Mouse (Mus musculus) cerebellum, postnatal 36 days (tissue): ENCODE results near the gene Sept1.
A peak's percentile ranks its signal among the peaks of the same experiment; 100 is the strongest.
"Not testable (repeated sequence)": the region's sequence is repeated elsewhere in the genome, so short reads cannot be mapped to it uniquely, and the experiment has no call there.

Experiments
- DNase-seq, 2 experiments: peaks; one replicate each; pipeline ENCODE4 v3.0.0; 2021 to 2022; ENCODE audit warnings: mixed read lengths in 2 of 2

The Sept1 gene

DNA sequence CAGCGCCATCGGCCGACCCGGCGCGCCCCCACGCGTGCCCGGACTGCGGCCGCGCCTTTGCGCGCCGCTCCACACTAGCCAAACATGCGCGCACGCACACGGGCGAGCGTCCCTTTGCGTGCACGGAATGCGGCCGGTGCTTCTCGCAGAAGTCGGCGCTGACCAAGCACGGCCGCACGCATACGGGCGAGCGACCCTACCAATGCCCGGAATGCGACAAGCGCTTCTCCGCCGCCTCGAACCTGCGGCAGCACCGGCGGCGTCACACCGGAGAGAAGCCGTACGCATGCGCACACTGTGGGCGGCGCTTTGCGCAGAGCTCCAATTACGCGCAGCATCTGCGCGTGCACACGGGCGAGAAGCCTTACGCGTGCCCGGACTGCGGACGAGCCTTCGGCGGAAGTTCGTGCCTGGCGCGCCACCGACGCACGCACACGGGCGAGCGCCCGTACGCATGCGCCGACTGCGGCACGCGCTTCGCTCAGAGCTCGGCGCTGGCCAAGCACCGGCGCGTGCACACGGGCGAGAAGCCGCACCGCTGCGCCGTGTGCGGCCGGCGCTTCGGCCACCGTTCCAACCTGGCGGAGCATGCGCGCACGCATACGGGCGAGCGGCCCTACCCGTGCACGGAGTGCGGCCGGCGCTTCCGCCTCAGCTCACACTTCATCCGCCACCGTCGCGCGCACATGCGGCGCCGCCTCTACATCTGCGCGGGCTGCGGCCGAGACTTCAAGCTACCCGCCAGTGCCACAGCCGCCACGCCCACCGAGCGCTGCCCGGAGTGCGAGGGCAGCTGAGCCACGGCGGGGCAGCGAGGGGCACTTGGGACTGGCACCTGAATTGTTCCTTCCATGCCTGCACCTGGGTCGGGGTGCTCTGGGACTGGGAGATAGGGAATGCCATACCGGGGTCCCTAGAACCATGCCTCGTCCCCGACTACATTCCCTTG, 21.2 kb upstream of the Sept1 start:
- peak; percentile 95 to 96 for DNase-seq

DNA sequence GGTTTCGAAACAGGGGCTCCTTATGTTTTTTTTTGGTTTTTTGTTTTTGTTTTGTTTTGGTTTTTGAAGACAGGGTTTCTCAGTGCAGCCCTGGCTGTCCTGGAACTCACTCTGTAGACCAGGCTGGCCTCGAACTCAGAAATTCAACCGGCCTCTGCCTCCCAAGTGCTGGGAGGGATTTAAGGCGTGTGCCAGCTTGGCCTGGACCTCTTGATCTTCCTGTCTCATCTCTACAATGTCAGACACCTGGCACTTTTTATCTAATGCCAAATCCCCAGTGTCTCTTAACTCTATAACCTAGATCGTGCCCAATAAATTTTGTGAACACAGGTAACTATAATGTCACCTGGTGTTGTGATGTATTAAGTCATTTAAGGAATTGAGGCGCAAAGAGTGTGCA, 20.4 kb upstream of the Sept1 start:
- DNase-seq, result peak in 1 of 2 experiments; percentile 29

DNA sequence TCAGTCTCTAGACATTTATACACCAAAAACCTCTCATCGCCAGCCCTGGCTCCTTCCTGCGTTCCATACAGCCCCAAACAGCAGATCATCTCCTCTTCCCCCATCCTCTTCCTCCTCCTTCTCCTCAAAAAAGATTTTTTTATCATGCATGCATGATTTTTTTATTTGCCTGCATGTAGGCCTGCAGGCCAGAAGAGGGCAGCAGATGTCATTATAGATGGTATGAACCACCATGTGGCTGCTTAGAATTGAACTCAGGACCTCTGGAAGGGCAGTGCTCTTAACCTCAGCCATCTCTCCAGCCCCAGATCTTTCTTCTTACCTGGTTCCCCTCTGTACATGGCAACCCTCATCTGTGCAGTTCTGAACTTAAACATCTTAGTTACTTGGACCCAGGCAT, 19.5 kb upstream of the Sept1 start:
- no peak for DNase-seq

DNA sequence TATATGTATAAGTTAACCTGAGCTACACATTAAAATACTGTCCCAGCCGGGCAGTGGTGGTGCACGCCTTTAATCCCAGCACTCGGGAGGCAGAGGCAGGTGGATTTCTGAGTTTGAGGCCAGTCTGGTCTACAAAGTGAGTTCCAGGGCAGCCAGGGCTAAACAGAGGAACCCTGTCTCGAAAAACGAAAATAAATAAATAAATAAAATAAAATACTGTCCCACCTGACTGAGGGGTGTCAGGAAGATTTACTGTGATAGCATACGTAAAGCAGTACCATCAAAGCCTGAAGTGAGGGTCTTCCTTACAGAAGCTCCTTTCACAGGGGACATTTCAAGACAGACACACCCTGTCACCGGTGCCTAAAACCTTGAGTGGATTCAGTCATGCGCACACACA, 17.6 kb upstream of the Sept1 start:
- DNase-seq, result not testable (repeated sequence)

DNA sequence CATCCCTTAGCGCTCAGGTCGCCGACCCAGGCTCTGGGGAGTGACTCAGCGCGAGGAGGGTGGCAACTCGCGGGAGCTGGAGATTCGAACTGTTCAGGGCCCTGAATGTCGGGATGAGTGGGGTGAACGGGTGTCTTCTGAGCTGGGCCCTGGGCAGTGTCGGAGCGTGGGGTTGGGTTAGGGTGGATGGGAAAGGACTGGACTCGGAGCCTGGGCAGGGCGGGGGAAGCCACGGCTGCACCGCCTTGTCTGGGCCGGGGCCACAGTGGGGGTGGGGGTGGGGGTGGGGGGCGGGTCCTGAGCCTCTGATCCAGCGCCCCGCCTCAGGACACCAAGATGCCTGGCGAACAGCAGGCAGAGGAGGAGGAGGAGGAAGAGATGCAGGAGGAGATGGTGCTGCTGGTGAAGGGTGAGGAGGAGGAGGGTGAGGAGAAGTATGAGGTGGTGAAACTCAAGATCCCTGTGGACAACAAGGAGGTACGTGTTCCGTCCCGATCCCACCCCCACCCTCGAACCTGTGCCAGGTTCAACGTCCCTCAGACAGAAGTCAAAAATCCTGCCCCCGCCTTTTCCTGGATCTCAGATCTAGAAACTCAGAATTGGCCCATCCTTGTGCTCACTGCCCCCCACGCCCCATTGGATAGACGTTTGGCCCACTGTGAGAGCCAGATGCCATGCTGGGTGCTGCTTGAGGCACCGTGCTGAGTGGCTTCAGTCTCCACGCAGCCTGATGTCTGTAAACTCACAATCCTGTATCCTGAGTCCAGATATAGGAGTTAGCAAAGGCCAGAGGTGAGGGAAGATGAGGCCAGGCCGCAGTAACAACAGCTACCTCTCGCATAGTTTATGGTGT, 12.0 kb upstream of the Sept1 start:
- peak in 1 of 2 experiments; percentile 18 for DNase-seq

DNA sequence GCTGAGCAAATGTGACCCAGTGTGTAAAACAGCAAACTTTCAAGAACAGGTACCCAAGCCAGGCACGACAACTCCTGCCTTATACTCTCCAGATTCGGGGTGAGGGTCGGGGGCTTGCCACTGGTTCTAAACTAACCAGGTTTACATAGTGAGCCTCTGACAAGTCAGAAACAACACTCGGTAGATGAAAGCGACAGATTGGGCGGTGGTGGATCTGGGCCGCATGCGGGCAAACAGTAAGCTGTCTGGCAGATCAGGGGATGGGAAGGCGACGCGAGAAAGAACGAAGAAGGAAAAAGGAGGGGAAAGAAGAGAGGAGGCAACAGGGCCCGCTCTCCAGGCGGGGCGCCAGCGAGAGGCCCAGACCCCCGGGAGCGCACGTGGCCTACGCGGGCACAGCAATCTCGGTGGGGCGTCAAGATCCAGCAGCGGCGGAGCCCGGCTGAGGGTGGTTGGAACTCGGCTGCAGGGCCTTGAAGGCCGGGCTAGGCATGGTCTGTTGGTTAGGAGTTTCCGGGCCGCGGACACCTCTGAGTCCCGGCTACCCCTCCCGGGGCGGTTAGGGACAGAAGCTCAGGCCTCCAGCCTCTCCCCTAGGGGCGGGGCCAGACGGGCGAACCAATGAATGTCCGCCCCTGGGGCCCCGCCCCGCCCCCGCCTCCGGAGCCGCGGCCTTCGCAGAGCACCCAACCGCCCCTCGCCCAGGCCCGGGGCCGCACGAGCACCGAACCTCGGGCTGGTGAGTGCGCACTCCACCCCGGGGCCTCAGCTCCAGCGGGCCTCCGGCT, 11.1 kb upstream of the Sept1 start, which contains the start of gene Zfp771:
TSS of gene Zfp771 (plus strand) at position 405 of the 788 bp plus-strand sequence.
- DNase-seq, result peak; percentile 92 to 98

DNA sequence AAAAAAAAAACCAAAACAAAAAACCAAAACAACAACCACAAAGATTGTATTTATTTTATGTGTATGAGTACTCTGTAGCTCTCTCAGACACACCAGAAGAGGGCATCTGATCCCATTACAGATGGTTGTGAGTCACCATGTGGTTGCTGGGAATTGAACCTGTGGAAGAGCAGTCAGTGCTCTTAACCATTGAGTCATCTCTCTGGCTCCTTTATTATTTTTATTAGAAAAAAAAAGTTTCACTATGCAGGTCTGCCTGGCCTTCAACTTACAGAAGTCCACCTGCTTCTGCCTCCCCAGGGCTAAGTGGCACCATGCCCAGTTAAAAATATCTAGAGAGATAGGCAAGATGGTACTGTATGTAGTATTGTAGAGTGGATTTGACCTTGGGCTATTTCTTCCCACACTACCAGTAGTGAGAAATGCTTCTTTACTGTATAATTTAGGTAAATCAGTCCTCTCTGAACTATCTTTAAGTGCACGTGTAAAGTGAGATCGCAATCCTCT, 10.5 kb upstream of the Sept1 start:
- DNase-seq, result no peak

DNA sequence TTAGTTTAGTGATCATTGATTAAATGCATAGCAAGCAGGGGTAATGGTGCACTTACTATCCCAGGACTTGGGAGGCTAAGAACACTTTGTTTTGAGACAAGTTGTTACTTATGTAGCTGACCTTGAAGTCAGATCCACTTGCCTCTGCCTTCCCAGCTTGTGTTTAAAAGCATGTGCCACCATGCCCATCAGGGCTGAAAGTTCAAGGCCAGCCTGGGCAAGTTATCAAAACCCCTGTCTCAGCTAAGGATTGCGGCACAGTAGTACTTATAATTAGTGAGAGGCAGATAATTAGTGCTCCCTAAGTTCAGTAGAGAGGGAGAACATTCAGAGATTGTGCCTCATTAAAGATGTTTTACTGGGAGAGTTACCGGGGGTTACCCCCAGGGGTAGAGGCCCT, 1.8 kb upstream of the Sept1 start:
- no peak for DNase-seq

DNA sequence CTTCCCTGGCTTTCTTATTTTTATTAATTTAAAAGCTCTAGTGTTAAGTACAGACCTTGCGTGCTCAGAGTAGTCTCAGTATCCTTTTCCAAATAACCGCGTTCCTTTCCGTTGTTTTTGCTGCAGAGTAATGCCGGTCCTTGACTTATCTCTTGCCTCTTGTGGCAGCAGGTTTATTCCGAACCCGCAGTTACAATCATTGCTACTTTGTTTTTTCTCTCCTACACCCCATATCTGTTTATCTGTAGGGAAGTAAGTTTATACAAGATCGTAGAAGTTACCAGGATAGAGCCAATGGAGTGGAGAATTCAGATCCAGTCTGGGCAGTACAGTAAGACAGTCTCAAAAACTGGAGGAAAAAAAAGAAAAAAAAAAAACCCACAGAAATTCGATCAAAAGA, 835 bp upstream of the Sept1 start:
- no peak for DNase-seq

DNA sequence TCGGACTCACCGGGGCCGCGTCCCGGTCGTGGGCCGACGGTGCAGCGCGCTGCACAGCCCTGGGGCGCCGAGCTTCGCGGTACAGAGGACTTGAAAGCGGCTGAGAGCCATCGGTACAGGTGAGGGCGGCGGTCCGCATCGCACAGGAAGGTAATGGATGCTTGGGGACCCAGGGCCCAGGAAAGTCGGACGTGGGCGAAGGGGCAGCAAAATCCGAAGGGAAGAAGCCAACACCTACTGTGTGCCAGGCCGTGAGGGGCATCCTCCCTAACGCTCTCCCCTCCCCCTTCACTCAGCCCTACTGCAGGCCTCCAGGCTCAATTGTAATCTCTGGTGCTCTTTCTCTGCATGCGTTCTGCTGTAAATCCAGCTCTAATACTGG, 429 bp upstream of the Sept1 start:
- DNase-seq, result no peak

DNA sequence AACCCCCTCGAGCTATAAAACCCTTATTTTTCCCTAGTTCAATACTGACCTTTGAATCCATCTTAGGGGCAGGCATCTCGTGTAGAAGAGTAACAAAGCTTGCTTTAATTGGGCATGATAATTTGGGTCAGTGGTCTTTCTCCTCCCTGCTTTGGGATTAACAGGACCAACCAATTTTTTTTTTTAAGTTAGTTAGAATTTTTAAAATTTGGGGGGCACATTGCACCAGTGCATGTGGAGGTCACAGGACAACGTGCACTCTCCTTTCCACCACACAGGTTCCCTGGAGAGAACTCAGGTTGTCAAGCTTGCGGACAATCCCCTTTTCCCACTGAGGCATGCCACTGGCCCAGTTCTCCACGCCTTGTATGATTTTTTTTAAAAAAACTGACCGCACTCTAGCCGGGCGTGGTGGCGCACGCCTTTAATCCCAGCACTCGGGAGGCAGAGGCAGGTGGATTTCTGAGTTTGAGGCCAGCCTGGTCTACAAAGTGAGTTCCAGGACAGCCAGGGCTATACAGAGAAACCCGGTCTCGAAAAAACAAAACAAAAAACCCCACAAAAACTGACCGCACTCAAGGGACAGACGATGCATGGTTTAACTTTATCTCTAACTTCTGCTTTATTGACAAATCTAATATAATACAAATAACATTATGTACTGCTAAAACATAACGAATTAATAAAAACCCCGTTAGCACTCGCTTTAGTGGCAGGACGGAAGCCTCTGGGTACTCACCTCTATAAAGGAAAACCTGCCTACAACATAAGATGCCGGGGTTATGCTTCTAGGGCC, 906 bp downstream of the Sept1 start:
- DNase-seq, result no peak

DNA sequence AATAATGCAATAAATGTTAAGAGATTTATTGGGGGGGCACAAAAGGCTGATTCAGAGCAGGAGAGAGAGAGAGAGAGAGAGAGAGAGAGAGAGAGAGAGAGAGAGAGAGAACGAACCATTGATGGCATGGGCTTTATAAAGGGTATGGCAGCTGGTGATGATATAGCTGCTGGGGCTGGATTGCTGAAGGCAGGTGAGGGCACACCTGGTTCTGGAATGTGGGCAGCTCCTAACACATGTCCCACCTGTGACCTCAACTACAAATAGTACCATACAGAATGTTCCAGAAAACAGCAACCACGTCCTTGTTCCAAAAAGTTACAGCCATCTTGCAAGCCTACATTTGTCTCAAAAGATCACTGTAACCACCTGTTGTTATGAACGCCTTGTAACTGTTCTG, 1.6 kb downstream of the Sept1 start:
- no peak for DNase-seq

DNA sequence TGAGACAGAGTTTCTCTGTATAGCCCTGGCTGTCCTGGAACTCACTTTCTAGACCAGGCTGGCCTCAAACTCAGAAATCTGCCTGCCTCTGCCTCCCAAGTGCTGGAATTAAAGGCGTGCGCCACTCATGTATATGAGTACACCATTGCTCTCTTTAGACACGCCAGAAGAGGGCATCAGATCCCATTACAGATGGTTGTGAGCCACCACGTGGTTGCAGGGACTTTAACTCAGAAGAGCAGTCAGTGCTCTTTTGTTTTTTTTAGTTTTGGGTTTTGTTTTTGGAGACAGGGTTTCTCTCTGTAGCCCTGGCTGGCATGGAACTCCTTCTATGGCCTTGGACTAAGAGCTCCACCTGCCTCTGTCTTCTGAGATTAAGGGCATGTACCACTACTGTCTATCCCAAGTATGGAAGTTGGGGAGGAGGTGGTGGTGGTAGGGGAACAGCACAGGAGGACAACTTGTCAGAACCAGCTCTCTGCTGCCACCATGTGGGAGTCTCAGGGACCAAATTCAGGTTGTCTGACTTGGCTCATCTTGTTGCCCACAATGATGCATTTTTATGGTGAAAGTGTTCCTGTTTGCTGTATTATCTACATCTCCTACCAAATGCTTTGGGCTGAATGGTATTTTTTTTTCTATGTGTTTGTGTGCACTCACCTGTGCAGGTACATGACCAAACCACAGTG, 4.2 kb downstream of the Sept1 start:
- DNase-seq, result peak; percentile 85 to 87

DNA sequence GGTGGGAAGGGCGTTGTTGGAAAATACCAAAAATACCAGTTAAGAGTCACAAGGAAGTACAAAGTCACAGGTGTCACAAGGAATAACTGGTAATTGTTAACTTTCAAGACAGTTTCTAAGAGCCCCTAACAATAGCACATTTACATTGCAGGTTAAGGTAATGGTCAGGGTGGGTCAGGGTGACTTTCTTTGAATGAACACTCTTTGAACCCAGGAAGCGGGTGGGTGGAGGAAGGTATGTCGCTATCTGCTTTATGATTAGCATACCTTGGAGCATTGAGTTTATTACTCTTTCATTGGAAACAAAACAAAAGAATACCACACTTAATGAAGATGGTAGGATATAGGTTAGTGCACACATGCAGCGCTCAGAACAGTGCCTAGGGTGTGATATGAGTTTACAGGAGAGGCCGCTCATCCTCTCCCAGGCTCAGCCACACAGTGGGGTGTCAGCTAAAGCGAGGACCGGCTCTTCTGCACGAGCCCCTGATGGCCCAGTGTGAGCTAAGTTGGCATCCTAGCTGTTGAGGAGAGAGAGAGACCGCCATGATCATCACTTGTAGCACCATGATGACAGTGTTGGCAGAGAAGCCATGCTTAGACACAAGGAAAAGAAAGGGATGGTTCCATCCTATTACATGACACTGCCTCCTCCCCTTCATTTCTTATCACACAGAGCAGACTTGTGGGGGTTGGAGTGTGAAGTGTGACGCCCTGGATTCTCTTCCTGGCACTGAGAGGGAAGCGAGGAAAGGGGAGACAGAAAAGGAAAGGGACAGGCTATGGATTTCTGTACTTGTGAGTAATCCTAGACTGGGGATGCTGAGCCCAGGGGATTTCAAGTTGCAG, 7.6 kb downstream of the Sept1 start:
- DNase-seq, result no peak

DNA sequence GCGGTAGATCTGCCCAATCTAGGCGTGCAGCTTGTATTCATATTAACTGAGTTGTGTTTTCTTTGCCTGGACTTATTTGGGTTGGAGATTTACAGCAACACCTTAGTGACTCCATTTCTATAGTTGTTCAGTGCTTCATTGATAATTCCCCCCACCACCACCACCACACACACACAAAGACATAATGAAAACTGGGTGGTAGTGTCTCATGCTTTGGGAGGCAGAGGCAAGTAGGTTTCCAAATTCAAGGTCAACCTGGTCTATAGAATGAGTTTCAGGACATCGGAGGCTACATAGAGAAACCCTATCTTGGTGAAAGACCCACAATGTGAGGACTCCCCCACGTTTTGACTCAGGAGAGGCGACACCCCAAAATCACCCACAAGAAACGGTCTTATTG, 8.3 kb downstream of the Sept1 start:
- DNase-seq, result no peak

DNA sequence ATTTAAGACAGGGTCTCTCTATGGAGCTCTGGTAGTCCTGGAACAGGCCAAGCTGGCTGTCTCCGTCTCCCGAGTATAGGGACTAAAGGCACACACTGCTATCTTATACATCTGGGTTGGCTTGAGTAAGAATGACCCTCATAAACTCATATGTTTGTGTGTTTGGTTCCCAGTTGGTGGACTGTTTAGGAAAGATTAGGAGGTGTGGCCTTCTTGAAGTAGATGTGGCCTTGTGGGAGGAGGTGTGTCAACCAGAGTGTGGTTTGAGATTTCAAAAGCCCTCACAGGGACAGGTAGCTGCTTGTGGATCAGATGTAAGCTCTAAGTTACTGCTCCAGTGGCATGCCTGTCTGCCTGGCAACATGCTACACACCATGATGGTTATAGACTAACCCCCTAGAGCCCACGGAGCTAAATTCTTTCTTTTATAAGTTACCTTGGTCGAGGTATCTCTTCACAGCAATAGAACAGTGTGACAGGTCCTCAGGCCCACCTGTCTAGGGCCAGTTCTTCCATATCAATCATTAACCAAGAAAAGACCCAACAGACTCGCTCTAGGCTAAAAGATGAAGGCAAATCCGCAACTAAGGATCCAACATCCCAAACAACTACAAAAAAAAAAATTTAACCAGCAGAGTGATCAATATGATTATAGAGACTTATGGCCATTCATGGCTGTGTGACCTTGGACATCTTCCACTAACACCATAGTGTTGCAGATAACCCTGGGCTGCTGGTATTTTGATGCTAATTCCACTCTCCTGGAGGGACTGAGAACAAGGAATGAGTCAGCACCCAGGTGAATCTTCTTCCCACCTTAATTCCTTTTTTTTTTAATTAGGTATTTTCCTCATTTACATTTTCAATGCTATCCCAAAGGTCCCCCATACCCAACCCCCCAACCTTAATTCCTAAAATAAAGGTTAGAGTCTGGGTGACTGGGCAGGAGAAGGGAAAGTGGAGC, 9.1 kb downstream of the Sept1 start:
- DNase-seq, result no peak

DNA sequence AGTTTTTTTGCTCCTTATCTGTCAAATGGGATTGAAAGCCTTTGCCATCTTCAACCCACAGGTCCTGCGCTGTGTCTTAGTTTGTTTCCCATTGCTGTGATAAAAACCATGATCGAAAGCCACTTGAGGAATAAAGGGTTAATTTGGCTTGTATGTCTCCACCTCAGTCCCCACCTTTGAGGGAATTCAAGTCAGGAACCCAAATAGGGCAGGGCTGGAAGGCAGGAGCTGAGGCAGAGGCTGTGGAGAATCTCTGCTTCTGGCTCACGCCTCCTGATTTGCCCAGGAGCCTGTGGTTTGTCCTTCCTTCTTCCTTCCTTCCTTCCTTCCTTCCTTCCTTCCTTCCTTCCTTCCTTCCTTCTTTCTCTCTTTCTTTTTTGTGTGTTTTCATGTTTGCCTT, 9.8 kb downstream of the Sept1 start:
- no peak for DNase-seq

DNA sequence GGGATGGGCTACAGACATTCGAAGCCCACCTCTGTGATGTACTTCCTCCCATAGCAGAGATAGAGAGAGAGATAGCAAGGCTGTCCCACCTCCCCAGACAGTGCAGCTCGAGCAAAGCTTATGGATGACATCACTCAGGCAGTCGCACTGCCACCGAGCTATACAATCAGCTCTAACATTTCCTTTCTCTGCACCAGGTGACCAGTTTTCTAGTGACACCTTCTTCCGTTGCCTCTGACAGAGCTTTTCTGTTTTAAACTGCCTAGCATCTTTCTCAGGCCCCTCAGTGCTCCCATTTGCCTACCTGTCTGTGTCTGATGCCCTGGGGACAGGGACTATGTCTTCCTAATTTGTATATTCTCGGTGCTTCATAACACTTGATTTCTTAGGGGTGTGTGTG, 12.5 kb downstream of the Sept1 start:
- DNase-seq, result no peak

DNA sequence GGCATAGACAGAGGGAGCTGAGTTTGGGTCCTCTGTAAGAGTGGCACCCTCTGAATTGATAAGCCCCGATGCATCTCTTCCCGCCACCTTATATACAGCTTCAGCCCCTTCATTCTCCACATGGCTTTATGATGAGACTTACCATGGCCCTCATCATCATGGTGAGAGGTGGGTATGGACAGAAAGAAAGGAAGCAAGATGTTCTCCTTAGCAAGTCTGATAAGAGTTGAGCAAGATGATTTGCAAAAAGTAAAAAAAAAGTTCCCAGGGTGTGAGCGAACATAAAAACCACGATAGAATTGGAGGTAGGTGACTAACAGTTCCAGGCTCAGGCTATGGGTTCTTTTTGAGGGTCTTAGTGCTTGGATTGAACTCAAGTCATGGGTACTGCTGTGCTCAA, 14.3 kb downstream of the Sept1 start:
- no peak for DNase-seq
